Mouse (Mus musculus): Measurements from ENCODE around the gene Dusp16.
A peak's percentile ranks its signal among the peaks of the same experiment; 100 is the strongest.
"Not testable (repeated sequence)": the region's sequence is repeated elsewhere in the genome, so short reads cannot be mapped to it uniquely, and the experiment has no call there.

Gene Dusp16

DNA sequence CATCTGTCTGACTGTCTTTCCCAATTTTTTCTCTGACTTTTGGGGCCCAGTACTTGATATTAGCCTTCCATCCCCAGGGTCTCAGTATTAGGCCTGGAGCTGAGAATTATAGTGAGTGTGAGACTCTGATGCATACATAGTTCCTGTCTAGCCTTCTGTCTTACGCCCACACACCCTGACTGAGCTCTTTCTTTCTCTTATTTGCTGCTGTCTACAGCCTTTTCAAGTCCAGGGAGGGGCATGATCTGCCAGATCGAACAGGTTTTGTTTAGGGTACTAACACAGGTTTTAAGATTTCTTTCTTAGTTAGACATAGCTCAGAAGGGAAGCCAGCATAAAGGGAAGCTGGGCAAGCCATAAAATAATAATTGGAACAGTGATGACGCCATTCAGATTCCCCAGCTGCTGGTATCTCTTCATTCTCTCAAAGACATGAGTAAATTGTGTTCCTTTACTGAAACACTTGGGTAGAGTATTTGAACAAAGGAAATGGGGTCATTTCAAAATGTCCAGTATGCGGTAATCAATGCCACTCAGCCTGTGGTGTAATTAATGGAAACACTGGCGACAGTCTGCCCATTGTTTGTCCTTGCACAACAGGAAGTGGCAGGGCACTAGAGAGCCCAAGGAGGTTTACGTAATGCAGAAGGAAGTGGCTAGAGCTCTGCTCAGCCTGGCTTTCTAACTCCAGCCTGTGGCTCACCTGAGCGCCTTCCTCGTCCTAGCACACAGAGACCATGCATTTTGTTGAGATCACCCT lies 91.8 kb downstream of the Dusp16 start:
- no peak for DNase-seq (ENCODE audit: low spot score)

DNA sequence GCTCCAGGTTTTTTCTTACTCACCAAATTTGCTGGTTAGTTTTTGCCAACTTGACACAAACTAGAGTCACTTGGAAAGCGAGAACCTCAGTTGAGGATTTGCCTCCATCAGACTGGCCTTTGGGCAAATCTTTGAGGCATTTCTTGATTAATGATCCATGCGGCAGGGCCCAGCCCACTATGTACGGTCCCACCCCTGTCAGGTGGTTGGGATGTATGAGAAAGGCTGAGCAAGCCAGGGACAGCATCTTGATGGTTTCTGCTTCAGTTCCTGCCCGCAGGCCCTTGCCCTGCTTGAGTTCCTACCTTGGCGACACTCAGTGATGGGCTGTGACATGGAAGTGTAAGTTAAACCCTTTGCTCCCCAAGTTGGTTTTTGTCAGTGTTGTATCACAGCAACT lies 94.2 kb downstream of the Dusp16 start:
- no peak for DNase-seq (ENCODE audit: low spot score)

DNA sequence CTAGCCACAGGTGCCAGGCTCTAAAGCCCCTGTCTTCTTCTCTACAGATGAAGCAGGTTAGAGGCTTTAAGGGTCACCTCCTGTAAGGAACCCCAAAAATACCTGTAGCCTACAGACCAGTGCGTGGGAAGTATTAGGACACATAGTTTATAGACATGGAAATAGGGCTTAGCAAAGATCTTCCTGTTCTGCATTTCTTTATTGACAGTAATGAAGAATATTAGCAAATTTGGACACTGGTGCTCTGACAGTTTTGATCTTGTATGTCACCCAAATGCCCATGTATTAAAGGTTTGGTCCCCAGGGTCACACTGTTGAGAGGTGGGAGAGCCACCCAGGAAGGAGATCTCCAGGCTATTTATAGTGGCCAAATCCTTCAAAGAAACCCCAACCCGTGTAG lies 95.9 kb downstream of the Dusp16 start:
- no peak for DNase-seq (ENCODE audit: low spot score)

DNA sequence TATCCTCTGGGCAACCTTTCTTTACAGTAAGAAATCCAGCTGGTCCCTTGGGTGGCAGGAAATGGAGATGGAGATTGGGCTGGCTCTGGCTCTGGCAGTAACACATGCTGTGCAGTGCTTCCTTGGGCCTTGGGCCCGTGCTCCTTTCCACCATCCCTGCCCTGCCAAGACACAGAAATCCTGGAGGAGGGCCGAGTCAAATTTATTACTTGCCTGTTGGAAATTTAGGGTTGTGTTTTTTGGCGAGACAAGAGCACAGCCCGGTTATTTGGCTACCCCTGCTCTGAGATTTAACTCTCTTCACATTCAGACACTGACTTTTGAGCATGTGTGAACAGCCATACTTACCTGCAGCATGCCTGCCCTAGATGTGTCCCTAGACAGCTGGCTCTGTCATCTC lies 96.3 kb downstream of the Dusp16 start:
- peak; percentile 36 for DNase-seq (ENCODE audit: low spot score)

DNA sequence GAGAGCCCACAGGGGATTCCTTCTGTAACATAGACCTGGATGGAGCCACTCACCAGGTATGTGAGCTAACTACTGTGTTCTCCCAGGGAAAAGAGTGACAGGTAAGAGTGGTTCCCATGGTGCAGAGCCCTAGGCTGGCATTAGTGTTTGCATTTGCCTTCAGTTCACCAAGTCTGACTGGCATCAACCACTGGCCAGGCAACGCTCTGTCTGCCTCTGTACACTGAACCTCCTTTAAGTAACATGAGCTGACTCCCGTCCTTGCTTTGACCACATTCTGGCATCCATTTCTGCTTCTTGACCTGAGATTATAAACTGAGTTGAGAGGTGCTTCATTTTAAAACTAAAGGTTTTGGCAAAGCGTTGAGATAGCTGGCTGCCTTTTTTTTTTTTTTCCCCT lies 96.8 kb downstream of the Dusp16 start:
- no peak for DNase-seq (ENCODE audit: low spot score)

DNA sequence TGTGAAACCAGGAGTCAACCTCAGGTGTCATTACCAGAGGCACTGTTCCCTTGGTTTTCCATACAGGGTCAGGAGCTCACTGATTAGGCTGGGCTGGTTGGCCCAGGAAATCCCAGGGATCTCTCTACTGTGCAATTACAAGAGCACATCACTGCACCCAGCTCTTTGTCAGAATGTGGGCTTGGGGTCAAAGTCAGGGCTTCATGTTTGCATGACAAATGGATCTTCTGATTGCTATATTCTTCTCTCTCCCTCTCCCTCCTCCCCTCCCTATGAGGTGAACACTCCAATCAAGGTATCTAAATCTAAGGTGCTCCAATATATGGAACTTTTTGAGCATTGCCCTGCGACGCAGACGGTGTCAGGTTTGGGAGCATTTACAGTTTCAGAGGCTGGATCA lies 97.4 kb downstream of the Dusp16 start:
- no peak for DNase-seq (ENCODE audit: low spot score)

DNA sequence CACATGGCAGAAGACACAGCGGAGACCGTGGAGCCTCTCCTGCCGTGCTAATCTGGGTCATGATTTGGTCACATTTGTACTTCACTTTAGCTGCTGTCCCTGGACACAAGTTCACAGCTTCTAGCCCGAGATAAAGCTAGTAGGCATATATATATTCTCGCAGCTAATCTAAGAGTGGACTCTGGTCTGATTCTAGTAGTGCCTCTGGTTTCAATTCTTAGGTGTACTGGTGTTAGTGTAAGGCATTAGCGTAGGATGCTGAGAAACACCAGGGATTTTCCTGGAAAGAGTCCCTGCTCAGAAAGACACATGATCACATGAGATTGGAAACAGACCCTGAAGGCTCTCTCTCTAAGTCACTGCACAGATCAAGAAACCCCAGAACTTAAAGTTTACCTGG lies 97.9 kb downstream of the Dusp16 start:
- DNase-seq (ENCODE audit: low spot score) = no peak

DNA sequence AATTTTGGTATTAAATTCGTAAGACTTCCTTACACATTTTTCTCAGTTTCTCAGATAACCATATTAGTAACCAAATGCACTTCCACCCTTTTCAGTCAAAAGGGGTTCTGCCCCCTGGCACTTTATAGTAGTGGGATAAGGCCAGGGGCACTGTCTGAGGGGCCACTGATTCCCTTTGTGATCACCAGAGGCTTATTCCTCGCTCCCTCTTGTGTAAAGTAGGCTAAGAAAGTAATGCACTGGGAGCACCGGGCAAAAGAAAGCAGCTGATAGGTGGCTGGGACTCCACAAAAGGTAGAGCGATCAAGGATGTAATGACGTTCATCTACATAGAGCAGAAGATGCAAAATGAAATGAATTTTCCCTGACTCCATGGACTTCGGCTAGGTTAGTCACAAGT lies 106.9 kb downstream of the Dusp16 start:
- no peak for DNase-seq (ENCODE audit: low spot score)

DNA sequence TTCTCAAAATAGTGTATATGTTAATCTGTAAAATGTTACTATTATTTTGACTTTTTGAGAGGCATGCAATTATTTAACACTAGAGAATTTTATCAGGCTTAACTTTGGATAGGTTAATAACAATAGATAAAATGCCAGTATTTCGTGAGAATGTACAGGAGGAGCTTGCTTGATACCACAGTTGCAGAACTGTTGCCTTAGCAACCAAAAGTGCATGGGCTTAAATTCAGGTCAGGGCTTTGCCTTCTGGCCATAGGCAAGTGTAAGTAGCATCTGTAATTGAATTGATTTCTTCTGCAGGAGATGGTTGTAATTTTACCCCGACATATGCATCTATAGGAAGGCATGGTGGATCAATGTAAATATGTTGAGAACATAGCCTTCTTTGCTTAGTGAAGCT lies 107.4 kb downstream of the Dusp16 start:
- DNase-seq (ENCODE audit: low spot score) = no peak

DNA sequence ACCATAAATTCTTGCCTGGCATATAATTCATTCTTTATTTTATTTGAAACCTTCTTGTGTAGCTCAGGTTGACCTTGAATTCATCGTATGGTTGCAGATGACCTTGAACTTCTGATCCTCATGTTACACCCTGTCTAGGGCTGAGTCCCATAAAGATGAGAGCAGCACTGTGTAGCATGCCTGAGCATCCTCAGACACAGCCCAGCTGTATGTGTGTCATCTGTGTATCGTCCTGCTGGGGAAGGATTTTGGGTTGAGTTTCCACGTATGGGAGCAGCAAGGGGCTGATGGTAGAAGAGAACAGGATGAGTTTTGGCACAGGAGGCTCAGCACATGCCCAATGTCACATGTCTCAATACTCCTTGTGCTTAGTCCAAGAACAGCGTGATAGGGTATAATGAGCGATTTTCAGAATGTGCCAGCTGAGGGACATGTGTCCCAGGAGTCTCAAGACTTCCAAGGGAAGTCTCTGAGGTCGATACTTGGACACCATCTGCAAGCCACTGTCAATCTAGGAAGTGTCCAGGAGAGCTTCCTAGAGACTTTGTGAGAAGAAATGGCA lies 108.0 kb downstream of the Dusp16 start:
- DNase-seq (ENCODE audit: low spot score) = no peak

DNA sequence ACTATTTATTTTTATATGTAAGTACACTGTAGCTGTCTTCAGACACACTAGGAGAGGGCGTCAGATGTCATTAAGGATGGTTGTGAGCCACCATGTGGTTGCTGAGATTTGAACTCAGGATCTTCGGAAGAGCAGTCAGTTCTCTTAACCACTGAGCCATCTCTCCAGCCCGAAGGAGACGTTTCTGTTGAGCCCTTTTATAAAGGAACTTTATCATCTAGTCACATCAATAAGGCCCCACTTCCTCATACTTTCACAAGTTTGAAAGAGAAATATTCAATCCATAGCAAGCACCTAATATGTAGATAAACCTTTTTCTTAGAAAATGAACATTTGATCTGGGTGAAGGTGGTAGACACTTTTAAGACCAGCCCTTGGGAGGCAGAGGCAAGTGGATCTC lies 113.1 kb downstream of the Dusp16 start:
- DNase-seq (ENCODE audit: low spot score) = not testable (repeated sequence)

DNA sequence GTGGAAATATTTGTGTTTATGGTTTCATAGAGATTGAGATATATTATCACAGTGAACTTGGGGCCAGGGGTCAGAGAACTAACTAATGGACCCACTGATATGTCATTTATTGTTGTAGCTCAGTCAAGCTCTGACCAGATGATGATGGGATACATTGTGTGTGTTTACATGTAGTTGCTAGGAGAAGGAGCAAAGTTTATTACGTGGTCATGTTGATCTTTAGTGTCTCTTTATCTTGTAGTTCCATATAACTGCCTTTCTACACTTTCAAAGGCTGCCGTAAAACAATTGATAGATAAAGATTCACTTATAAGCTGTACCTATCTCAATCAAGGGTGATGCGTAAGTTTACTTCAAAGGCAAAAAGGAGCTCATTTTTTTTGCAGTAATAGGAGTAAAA lies 114.4 kb downstream of the Dusp16 start:
- DNase-seq (ENCODE audit: low spot score) = no peak

DNA sequence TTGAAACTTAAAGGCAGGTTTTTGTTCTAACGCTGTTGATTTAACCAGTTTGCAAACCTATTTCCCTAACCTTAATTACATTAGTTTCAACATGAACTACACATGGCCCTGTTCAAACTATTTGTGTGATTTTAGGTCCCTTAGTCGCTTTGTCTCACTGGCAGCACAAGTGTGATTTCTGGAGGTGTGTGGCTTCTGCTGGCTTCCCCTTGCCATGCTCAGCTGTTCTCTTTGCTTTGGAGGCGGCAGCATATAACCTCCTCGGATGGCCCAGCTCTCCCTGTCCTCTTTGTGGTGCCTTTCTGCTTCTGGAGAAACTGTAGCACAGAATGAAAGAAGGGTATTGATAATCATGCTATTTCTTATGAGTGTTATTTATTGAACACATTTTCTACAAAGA lies 114.9 kb downstream of the Dusp16 start:
- DNase-seq (ENCODE audit: low spot score) = no peak

DNA sequence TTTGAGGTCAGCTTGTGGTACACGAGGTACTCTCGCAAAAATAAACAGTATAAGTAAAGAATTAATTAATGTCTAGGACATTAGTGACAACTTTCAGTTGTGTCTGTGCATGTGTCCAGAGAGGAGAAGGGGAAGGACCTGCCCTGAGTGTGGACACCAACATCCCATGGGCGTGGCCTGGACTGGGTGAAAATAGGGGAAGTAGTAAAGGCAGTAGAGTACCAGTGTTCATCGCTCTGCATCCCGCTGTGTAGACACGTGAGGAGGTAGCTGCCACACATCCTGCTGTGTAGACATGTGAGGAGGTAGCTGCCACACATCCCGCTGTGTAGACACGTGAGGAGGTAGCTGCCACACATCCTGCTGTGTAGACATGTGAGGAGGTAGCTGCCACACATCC lies 118.7 kb downstream of the Dusp16 start:
- not testable (repeated sequence) for DNase-seq (ENCODE audit: low spot score)

DNA sequence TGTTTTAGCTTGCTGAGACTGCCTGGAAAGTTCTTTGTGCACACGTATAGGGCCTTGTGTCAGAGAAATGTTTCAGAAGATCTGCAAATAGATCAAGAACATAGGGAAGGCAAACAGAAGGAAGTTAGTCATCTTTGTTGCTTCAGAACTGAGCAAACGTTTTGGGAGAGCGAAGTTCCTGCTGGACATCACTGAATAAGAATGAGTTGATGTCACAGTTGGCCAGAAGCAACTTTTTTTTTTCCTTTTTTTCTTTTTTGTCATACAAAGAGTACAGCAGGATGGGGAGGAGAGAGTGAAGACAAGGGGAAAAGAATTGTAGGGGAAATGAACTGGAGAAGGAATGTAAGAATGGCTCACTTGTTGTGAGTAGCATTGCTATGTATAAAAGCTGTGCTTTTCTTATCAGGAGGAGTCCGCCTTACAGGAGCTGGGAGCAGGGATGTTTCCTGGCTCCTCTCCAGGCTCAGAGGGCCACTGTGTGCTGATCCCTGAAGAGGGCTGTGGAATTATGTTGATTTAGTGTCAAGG lies 121.5 kb downstream of the Dusp16 start:
- DNase-seq (ENCODE audit: low spot score) = peak; percentile 49

DNA sequence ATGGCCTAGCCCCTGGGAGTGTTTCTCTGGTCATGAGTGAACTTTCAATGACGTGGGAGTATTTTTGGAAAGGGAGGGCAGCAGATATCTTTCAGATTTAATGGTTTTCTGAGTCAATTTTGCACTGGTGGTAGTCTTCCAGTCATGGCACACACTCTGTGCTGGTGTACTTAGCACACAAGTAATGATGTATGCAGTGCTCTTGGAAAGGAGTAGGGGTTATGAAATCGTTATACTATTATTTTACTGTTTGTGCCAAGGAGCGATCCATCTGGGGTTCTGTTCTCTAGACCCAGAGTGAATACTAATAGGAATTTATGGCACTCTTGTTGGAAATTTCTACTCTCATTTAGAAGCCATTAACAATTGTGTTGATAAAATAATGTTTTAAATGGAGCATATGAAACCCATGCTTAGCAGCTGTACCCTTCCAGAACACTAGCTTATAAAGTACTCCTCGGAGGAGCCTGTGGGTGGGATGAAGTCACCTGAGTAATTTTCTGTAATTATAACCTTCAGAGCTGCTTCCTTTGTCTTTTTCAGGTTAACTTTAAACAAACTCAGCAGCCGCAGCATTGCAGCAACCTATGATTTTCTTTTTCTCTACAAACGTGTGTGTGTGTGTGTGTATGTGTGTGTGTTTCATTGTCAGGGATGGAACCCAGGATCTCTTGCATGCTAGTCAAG lies 123.1 kb downstream of the Dusp16 start:
- no peak for DNase-seq (ENCODE audit: low spot score)

DNA sequence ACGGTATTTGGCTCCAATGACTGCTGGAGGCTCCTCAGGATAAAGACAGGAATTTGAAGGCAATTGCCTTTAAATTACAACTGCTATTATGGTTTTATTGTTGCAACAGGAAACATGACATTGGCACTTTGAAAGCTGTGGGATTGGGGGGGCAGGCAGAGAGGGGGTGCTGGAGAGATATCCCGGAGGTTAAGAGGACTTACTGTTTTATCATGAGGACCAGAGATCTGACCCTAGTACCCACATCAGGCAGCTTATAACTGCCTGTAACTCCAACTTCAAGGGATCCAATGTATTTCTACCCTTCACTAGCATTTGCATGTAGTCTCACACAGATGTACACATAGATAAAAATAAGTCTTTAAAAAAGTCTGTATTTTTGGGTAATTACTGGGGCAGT lies 123.9 kb downstream of the Dusp16 start:
- DNase-seq (ENCODE audit: low spot score) = no peak

DNA sequence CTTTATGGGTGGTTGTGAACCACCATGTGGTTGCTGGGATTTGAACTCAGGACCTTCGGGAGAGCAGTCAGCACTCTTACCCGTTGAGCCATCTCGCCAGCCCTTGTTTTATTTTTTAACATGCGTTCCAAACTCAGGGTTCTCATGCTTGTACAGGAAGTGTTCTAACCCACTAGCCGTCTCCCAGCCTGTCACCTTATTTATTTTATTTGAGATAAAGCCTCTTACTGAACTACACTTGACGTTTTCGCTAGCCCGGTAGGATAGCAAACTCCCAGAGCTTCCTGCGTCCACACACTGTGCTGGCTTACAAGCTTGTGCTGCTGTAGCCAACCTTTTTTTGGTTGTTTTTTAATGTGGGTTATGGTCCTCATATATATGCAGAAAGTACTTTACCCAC lies 126.6 kb downstream of the Dusp16 start:
- no peak for DNase-seq (ENCODE audit: low spot score)

All from ovary, postnatal 36 days (tissue).